Mouse (Mus musculus) MEL (cell line): ENCODE results near the gene Bmp8a.

ENCODE experiments used
- CHD2 ChIP-seq: IDR thresholded peaks from 2 replicates; pipeline ENCODE4 v1.6.1; 2011; ENCODE audit warnings: low read length, improper control_type of control experiment
- CTCF ChIP-seq, 3 experiments: IDR thresholded peaks in 2 of 3; conservative IDR thresholded peaks in 1 of 3; 2 replicates each; pipeline ENCODE4 v1.5.1; 2011 to 2012; ENCODE audit warnings: low read length in 3 of 3, low read depth in 2 of 3, mild to moderate bottlenecking in 2 of 3, improper control_type of control experiment in 1 of 3, inconsistent platforms in 1 of 3, mixed read lengths in 1 of 3, moderate library complexity in 1 of 3; ENCODE audit not compliant: control insufficient read depth in 1 of 3, insufficient read depth in 1 of 3, poor library complexity in 1 of 3, severe bottlenecking in 1 of 3
- JUND ChIP-seq: IDR thresholded peaks from 2 replicates; pipeline ENCODE4 v1.6.1; 2011; ENCODE audit warnings: low read depth, mild to moderate bottlenecking, improper control_type of control experiment, low read length
- MAX ChIP-seq: IDR thresholded peaks from 2 replicates; pipeline ENCODE4 v1.6.1; 2011; ENCODE audit warnings: low read length, improper control_type of control experiment
- MXI1 ChIP-seq: IDR thresholded peaks from 2 replicates; pipeline ENCODE4 v1.6.1; 2011; ENCODE audit warnings: mild to moderate bottlenecking, low read depth, low read length, improper control_type of control experiment
- POLR2A ChIP-seq, 2 experiments: IDR thresholded peaks; 2 replicates each; pipeline ENCODE4 v1.6.1; 2011 to 2012; ENCODE audit warnings: low read length in 2 of 2, mild to moderate bottlenecking in 2 of 2, control low read depth in 1 of 2, improper control_type of control experiment in 1 of 2, low read depth in 1 of 2, moderate library complexity in 1 of 2; ENCODE audit not compliant: control insufficient read depth in 1 of 2, insufficient read depth in 1 of 2, poor library complexity in 1 of 2
- TCF12 ChIP-seq: IDR thresholded peaks from 2 replicates; pipeline ENCODE4 v1.6.1; 2014; ENCODE audit warnings: low read depth, mild to moderate bottlenecking, inconsistent platforms, low read length, improper control_type of control experiment, moderate library complexity
- USF1 ChIP-seq: IDR thresholded peaks from 2 replicates; pipeline ENCODE4 v1.6.1; 2014; ENCODE audit warnings: low read depth, mild to moderate bottlenecking, inconsistent platforms, low read length, improper control_type of control experiment, moderate library complexity
- ZC3H11A ChIP-seq: IDR thresholded peaks from 2 replicates; pipeline ENCODE4 v1.6.1; 2012; ENCODE audit warnings: low read depth, mild to moderate bottlenecking, inconsistent platforms, low read length, improper control_type of control experiment
- ZKSCAN1 ChIP-seq: IDR thresholded peaks from 2 replicates; pipeline ENCODE4 v1.6.1; 2012; ENCODE audit warnings: low read depth, mild to moderate bottlenecking, inconsistent platforms, low read length, improper control_type of control experiment, moderate library complexity
- ZNF384 ChIP-seq: IDR thresholded peaks from 2 replicates; pipeline ENCODE4 v1.6.1; 2012; ENCODE audit warnings: low read depth, mild to moderate bottlenecking, inconsistent platforms, low read length, improper control_type of control experiment

DNA sequence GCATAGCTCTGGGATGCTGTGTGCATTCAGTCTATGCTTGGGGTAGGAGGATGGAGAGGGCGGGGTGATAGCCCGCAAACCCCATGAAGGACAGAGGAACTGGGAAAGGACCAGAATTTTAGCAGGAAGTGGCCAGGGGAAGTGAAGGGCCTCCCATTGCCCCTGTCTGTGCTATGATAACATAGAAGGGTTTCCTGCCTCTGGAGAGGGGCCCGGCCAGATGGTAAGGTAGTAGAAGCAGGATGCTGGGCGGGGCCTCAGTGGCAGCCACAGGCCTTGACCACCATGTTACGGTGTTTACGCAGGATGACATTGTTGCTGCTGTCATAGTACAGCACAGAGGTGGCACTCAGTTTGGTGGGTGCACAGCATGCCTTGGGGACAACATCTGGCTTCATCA, 30.0 kb downstream of the Bmp8a start:
- TF ChIP-seq CHD2, result no peak
- no peak for TF ChIP-seq ZC3H11A
- TF ChIP-seq ZNF384, result no peak
- TF ChIP-seq MXI1, result no peak
- TF ChIP-seq JUND, result no peak
- TF ChIP-seq TCF12, result no peak
- TF ChIP-seq POLR2A (IDR thresholded peaks at IDR 0.05; ENCODE audit: control insufficient read depth in 1 of 2, insufficient read depth in 1 of 2, low read depth in 1 of 2, low read length in 2 of 2, poor library complexity in 1 of 2), result no peak
- TF ChIP-seq ZKSCAN1, result no peak
- TF ChIP-seq MAX, result no peak
- TF ChIP-seq CTCF (IDR thresholded peaks at IDR 0.05 in 2 of 3, conservative IDR thresholded peaks at IDR 0.05 in 1 of 3; ENCODE audit: control insufficient read depth in 1 of 3, insufficient read depth in 1 of 3, low read depth in 2 of 3, low read length in 3 of 3, poor library complexity in 1 of 3, severe bottlenecking in 1 of 3), result no peak
- TF ChIP-seq USF1, result no peak
